Mouse (Mus musculus): ENCODE measurements around the gene Dlgap1. TPM values are rescaled to one million over a fixed set of nuclear protein-coding genes. Genes with fewer than 3 reads are reported as not detected.

Gene Dlgap1
- total RNA-seq, 2 experiments from 2014 or later, result not detected

DNA sequence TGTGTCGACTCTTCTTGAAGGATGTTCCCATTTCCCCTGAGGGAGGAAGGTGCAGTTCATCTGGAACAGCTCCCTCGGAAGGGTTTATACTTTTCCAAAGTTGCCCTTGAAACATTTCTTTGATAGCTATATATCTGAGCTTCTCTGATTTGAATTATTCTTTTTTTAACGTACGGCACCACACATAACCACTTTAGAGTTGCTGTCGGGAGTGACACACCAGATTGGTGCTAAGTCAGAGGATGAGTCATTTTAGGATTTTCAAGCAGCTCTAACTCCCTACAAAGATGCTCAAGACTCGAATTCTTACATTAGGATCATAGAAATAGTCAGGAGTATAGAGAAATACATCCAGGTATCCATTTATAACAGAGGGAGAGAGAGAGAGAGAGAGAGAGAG lies 364.6 kb downstream of the Dlgap1 start:
- ATAC-seq (replicated peaks; ENCODE audit: low FRiP score, poor library complexity, severe bottlenecking), result no peak

DNA sequence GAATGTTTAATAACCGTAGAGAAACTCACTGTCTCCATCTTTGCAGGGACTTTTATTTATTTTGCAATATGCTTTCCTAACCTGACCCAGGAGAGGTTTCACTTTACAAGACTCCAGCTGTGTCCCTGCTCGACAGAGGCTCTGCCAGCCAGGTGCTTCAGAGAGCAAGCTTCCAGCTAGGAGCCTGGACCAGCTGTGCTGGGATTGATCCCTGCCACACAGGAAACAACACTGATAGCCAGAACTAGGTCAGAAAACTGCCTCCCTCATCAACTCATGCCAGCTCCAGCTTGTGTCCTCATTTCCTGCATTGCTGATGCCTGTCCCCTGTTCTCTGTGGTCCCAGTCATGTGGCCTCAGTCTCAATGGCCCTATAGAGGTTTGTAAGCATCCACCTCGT lies 365.3 kb downstream of the Dlgap1 start:
- no peak for ATAC-seq (replicated peaks; ENCODE audit: low FRiP score, poor library complexity, severe bottlenecking)

DNA sequence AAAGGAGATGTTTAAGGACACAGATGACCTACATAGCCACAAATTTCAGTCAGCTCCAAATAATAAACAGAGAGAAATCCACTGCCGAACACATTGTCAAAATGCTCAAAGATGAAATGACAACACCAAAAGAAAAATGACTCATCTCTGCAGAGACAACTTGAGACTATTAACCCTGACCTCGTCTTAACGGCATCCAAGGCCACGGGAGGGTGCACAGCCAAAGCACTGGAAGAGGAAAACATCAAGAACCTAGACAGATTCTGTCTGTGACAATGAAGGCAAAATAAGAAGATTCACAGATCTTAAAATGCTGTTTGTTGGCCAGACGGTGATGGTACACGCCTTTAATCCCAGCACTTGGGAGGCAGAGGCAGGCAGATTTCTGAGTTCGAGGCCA lies 370.9 kb downstream of the Dlgap1 start:
- no peak for ATAC-seq (replicated peaks; ENCODE audit: low FRiP score, poor library complexity, severe bottlenecking)

DNA sequence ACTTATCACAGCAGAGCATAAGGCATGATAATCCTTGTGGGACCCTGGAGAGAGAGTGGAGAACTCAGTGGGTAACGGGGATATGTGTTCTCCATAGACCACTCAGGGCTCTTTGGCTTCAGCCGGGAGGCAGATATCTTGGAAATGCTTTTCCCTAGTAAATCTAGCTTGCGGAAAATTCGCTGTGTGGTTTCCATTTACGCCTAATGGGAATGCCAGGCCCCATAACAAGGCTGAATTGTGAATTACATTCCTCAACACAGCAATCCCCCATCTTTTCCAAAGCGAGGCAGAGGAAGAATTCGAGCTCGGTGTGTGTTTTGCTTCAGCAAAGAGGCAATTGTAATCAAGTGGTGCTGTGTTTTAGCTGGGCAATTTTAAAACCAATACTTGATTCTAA lies 372.4 kb downstream of the Dlgap1 start:
- no peak for ATAC-seq (replicated peaks; ENCODE audit: low FRiP score, poor library complexity, severe bottlenecking)

DNA sequence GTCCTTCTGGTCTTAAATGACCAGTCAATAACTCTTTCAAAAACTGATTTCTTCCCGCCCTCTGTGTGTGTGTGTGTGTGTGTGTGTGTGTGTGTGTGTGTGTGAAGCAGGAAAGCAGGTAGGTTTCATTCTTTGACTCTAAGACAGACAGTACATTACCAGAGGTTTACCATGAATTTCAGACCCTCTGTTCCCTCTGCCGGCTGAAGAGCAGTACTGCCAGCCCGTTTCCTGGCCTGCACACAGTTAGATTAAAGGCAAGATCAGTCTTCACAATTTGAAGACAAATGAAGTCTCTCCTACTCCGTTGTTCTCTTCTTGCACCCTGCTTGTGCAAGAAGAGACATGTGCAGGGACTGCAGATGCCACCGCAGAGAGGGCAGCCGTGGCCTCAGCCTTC lies 373.0 kb downstream of the Dlgap1 start:
- no peak for ATAC-seq (replicated peaks; ENCODE audit: low FRiP score, poor library complexity, severe bottlenecking)

DNA sequence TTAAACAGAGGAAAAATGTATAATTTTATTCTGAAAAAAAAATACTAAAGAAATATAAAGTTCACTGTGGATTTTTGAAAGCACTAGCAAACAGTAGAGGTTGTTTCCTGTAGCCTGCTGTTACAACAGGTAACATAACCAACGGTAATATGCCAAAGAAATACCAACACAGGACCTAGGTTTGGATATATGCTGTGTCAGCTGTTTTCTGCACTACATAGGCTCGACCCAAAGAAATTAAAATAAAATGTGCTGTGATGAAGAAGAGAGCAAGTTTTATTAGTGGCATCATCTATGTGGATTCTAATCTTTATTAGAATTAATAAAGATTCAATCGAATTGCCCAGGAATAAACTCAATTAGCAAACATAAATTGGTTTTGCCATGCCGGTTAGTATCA lies 378.5 kb downstream of the Dlgap1 start:
- ATAC-seq (replicated peaks; ENCODE audit: low FRiP score, poor library complexity, severe bottlenecking), result no peak

DNA sequence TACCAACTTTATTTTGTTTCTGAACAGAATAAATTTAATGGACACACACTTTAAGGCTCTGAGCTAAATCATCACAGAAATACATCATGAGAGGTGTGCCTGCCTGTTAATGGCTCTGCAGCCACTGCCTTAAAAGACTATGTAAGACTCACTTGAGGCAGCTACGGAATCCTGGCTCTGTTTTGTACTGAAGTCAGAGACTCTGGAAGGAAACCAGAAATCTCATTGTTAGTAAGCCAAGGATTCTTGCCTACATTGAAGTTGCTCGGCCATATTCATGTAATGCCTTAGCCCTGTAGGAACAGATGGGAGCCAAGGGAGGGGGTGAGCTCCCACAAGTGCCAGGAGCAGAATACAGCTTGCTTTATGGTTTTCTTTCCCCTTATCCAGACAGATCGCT lies 394.7 kb downstream of the Dlgap1 start:
- no peak for ATAC-seq (replicated peaks; ENCODE audit: low FRiP score, poor library complexity, severe bottlenecking)

DNA sequence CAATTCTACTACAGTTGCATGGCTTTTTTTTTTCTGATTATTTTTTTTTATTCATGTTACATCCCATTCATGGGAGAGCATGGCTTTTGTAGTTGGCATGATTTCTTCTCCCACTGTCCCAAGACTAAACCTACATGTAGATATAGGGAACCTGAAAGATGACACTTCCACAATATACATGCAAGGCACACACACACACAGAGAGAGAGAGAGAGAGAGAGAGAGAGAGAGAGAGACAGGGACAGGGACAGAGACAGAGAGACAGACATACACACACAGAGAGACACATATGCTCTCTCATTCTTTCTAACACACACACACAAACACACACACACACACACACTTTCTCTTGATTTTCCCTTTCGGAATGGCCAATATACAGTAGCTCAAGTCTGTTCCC lies 395.1 kb downstream of the Dlgap1 start:
- no peak for ATAC-seq (replicated peaks; ENCODE audit: low FRiP score, poor library complexity, severe bottlenecking)

DNA sequence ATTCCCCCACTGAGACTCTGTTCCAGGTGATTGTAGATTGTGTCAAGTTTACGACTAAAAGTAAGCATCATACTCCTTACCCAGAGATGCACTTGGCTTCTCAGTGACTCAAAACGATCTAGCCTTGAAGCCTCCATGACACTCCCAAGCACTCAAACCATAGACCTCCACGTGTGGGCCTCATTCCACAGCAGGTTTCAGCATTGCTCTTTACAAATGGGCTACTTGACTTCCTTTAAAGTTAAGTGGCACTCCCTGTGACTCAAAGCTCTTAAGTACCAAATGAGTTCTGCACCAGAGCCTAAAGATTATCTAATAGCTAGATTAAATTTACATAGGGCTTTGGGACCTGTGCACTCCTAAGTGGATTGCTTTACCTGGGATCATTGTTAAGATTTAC lies 400.3 kb downstream of the Dlgap1 start:
- ATAC-seq (replicated peaks; ENCODE audit: low FRiP score, poor library complexity, severe bottlenecking), result no peak

DNA sequence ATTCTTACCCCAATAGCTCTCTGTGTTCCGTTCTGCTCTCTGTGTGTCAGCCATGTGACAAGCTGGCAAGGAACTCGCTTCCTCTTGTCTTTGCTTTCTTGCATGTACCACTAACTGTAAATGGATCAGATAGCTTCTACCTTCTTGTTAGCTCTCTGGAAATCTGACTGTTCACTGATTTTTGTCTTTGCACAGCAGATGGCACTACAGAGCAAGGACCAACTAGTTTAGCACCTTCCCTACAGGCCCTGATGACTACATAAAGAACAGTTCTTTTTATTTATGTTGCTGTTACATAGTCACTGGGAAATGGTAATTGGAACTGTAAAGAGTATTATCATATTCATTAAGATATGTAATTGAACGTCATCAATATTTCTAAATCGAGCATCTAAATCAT lies 408.1 kb downstream of the Dlgap1 start:
- ATAC-seq (replicated peaks; ENCODE audit: low FRiP score, poor library complexity, severe bottlenecking), result no peak

DNA sequence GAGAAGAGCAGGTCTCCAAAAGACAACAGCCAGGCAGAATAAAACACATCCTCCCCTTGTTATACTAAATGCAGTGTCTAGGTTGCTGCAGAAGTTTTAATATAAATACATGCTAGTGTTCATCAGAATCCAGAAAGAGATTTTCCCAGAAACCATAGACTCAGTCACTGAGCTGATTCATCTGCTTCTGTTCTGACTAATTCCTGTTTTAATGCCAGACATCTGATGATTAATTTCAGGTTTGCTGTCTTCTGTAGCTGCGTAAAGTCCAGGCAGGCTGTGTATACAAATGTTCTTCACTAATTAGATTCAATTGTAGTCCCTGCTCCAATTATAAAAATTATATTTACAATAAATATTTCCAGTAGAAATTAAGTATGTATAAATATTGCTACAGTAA lies 419.6 kb downstream of the Dlgap1 start:
- no peak for ATAC-seq (replicated peaks; ENCODE audit: low FRiP score, poor library complexity, severe bottlenecking)

DNA sequence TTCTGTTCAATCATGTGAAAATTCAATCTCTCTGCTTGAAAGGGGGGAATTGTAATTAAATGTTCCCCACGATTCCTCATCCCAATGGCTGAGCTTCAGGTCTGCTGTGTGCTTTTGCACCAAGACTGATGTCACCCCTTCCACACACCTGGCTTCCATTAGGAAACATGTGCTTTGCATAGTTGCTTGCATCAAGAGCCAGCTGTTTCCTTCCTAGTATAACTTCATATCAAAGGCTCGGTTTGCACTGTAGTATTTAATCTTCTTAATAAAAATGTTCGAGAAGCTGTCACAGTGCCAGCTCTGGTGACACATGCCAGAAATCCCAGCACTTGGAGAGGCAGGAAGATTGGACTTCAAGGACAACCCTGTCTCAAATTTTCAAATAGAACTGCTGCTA lies 428.3 kb downstream of the Dlgap1 start:
- no peak for ATAC-seq (replicated peaks; ENCODE audit: low FRiP score, poor library complexity, severe bottlenecking)

DNA sequence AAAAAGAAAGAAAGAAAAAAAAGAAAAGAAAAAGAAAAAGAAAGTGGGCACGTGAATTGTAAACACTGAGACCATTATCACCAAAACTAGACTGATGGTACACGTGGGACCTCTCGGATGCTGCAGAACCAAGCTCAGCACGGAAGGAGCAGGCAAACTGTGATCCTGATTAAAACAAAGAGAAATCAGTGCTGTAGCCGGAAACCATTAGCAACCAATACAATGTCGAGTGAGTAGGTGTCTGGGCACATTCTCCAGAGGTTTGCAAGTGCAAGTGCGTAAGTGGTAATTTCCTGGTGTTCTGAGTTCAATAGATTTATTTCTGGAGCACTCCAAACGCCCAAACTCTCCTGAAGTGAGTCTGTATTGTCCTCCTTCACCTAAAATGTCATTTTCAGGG lies 428.8 kb downstream of the Dlgap1 start:
- no peak for ATAC-seq (replicated peaks; ENCODE audit: low FRiP score, poor library complexity, severe bottlenecking)

DNA sequence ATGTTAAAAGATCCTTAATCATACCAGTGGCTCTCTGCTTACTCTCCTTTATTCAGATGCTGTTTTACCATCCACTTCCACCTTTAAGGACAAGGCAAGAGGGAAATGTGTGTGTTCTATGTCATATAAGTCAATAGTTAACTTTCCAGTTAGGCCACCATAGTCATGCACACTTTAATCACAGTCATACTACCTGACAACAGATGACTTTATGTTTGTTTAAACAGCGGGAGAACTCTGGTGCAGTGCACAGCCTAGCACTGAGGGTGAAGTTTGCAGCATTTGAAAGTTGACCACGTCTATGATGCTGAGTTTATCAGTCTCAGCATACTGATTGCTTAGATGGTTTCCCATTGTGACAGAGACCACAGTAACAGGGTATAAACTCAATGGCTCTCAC lies 433.0 kb downstream of the Dlgap1 start:
- no peak for ATAC-seq (replicated peaks; ENCODE audit: low FRiP score, poor library complexity, severe bottlenecking)

DNA sequence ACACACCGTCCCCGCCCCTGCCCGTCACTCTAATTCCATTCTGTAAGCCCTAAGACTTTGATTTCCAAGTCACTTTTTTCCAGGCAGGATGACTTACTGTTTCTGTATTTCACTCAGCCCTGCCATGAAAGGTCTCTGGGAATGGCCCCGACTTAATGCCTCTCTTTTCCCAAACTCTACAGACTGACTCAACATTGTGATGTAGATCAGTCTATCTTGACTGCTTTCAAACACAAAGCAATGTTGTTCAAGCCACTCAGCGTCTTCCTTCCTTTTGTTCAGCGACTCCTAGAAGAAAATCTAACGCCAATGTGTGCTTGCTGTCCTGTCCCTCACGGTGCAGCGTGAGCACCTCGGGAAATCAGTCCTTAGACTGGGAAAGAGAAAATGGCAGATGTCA lies 434.9 kb downstream of the Dlgap1 start:
- ATAC-seq (replicated peaks; ENCODE audit: low FRiP score, poor library complexity, severe bottlenecking), result no peak

DNA sequence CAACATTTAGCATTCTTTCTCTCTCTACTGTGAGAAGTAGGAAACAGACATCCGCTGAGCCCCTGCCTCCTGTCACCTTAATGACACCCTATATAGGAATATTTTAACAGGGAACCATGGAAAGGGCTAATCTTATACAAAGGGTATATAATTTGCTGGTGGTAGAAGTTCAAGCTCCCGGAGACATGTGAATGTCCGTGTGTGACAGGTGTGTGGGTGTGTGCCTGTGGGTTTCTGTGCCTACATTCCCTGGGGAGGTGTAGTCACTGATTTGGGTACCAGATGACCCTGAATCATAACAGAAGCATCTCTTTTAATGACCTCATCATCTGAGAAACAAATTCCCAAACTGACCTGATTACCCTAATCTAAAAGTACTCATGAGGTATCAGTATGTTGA lies 445.3 kb downstream of the Dlgap1 start:
- ATAC-seq (replicated peaks; ENCODE audit: low FRiP score, poor library complexity, severe bottlenecking), result no peak

DNA sequence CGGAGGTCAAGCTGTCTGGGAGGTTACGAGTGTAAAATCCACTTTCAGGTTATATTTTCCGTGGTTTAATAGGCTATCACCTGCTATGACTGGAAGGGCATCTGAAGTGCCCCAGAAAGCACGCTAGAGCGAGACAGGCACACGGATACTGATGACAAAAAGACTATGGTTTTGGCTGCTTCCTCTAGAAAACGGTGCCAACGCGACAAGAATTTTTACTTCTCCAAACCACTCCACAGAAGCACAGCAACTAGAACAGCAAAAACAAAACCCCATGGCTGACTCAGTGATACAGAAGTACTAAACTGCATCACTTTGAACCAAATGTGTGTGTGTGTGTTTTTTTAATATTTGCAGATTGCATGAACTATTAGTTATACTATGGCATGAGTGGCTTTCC lies 459.0 kb downstream of the Dlgap1 start:
- ATAC-seq (replicated peaks; ENCODE audit: low FRiP score, poor library complexity, severe bottlenecking), result no peak

DNA sequence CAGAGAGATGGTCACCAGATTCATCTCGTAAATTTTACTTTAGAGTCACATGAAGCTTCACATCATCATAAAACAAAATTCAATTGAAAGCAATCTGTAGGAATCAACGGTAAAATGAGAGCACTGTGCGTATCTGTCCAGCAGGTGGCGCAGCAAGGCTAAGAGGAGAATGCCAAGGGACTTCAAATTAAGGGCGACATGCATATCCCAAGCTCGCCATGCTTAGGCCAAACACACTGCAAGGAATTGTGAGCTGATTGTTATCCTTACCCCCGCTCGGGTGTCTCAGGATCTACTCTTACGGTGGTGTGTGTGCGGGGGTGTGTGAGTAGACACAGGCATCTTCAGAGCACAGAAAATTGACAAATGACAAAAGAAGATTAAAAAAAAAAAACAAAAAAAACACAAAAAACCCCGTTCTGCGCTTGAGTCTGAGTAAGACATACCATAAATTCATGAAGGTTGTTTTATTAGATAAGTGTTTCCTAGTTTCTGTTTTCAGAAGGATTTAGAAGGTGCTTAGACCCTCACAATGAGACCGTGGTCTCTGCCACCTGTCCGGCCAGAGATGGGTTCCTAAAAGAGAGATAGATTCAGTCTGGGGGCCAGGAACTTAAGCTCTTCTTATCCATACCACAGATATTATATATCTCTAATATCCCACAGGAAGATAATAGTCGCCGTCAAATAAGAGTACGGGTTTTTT lies 461.0 kb downstream of the Dlgap1 start:
- no peak for ATAC-seq (replicated peaks; ENCODE audit: low FRiP score, poor library complexity, severe bottlenecking)

DNA sequence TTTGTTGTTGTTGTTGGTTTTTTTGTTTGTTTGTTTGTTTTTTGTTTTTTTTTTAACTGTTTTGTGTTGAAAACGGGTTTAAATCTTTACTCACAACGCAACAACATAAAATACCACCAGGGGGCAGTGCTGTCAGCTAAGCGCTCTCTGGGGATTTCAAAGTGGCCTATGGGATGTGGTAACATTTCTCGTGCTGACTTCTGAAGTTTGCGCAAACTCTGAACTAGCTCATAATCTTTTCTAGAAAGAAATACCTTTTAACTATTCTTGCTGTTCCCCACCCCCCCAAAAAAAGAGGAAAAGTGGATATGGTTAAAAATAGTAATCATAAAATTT lies 461.5 kb downstream of the Dlgap1 start:
- no peak for ATAC-seq (replicated peaks; ENCODE audit: low FRiP score, poor library complexity, severe bottlenecking)

DNA sequence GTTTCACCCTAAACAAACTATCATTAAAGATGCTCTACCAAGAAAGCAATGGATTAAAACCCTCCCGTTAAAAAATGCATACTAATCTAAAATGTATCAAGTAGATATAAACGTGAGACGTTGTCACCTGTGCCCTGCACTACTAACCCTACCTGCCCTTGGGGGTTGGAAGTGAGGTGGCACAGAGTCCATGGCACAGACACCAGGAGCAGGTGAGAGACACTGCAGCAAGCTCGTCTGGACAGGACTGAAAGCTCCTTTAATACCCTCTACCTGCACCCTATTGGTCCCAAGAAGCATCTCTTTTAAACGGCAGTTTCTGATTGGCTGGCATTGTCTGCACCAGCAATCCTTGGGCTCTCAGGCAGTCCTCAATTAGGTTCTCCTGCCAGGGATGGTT lies 464.0 kb downstream of the Dlgap1 start:
- no peak for ATAC-seq (replicated peaks; ENCODE audit: low FRiP score, poor library complexity, severe bottlenecking)

DNA sequence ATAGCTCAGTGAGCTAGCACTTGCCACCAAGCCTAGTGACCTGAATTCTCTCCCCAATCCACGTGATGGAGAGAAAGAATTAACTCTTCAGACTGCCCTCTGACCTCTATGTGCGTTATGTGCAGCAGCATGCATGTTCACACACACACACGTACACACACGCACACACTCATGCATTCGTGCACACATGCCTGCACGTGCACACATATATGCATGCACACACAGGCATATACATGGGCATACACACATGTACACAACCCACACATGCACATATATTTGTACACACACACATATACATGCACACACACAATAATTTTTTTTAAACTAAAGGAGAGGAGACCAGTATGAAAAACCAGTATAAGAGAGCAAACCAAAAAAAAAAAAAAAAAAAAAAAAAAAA lies 465.7 kb downstream of the Dlgap1 start:
- no peak for ATAC-seq (replicated peaks; ENCODE audit: low FRiP score, poor library complexity, severe bottlenecking)

DNA sequence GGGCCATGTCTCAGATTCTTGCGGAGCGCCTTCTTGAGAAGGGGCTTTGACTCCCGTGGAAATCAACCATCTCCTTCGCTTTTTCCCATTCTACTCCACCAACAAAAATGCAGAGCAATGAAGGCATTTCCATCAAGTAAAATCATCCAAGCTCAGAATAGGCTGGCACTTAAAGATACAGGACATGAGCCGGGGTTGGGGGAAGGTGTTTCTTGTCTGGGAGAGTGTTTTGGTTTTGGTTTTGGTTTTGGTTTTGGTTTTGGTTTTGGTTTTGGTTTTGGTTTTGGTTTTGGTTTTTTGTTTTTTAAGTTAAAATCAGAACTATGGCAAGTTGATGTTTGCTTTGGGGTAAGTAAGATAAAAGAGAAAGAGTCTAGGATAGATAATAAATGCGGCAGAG lies 466.7 kb downstream of the Dlgap1 start:
- ATAC-seq (replicated peaks; ENCODE audit: low FRiP score, poor library complexity, severe bottlenecking), result no peak

DNA sequence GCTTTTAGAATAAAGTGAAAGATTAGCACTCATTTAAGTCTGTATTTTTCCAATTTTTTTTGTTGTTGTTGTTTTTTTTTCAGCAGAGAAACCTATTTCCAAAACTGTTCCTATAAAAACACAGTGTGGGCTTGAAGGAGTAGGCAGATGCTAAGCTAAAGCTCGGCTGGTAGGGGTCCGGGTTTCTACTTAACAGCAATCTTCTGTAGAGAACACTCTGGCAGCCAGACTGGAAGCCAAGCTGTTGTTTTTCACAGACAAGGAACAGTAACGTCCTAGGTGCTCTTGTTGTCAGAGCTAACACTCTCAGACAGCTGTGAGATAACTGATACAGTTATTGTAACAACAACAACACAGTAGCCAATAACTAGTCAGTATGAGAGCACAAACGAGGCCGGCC lies 468.4 kb downstream of the Dlgap1 start:
- no peak for ATAC-seq (replicated peaks; ENCODE audit: low FRiP score, poor library complexity, severe bottlenecking)
